Mouse (Mus musculus): ENCODE data around the gene Tnrc6c. TPM values are rescaled to one million over a fixed set of nuclear protein-coding genes. Genes with fewer than 3 reads are reported as not detected.

Gene Tnrc6c
- polyA plus RNA-seq, 1 experiment, result 14.9 TPM

GRCm38 (mm10) chr11:117801650-117802049, 147.6 kb downstream of the Tnrc6c start:
- Histone ChIP-seq H3K36me3 (ENCODE audit: control insufficient read depth, insufficient read depth, low read length) (no peaks in the 10 kb centered on the region), H3K27me3 (replicated peaks; ENCODE audit: control insufficient read depth, insufficient read depth, low read length) (no peaks in the 10 kb centered on the region), H3K27ac (ENCODE audit: insufficient read depth, low read depth, low read length) (no peak overlapping the region), H3K4me1 (ENCODE audit: control insufficient read depth, insufficient read depth, low read length) (no peaks in the 10 kb centered on the region), H3K4me3 (ENCODE audit: insufficient read depth, low read depth, low read length) (no peak overlapping the region)
- TF ChIP-seq CTCF (conservative IDR thresholded peaks at IDR 0.05; ENCODE audit: insufficient read depth, insufficient read length, low read depth, low read length) (no peak), POLR2A (IDR thresholded peaks at IDR 0.05; ENCODE audit: low read depth, low read length) (no peak)
- no peak for DNase-seq
- 75% methylated on average over 7 of the region's 7 CpGs for WGBS

DNA sequence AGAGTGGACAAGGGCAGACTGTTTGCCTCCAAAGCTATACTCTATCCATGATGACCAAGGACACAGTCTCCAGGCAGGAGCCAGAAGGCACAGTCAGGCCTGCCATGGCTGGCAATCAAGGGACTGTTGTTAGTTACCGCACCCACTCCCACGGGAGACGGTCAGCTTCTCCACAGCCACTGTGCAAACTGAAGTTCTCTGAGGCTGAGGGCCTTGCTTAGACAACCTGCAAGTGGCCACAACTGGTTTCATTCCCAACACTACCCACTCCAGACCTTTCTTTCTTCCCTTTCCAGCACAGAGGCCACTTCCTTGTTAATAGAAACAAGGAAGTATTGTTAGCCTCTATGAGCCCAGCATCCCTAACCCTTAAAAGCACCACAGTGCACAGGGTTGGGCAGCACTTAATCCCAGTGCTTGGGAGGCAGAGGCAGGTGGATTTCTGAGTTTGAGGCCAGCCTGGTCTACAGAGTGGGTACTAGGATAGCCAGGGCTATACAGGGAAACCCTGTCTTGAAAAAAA, 149.1 kb downstream of the Tnrc6c start:
- Histone ChIP-seq H3K4me1 (ENCODE audit: control insufficient read depth, insufficient read depth, low read length) (no peaks in the 10 kb centered on the region), H3K36me3 (ENCODE audit: control insufficient read depth, insufficient read depth, low read length) (no peaks in the 10 kb centered on the region), H3K27ac (ENCODE audit: insufficient read depth, low read depth, low read length) (no peak overlapping the region), H3K4me3 (ENCODE audit: insufficient read depth, low read depth, low read length) (no peak overlapping the region), H3K27me3 (replicated peaks; ENCODE audit: control insufficient read depth, insufficient read depth, low read length) (no peaks in the 10 kb centered on the region)
- 74% methylated on average over 3 of the region's 3 CpGs for WGBS
- no peak for DNase-seq
- TF ChIP-seq POLR2A (IDR thresholded peaks at IDR 0.05; ENCODE audit: low read depth, low read length) (no peak), CTCF (conservative IDR thresholded peaks at IDR 0.05; ENCODE audit: insufficient read depth, insufficient read length, low read depth, low read length) (no peak)

DNA sequence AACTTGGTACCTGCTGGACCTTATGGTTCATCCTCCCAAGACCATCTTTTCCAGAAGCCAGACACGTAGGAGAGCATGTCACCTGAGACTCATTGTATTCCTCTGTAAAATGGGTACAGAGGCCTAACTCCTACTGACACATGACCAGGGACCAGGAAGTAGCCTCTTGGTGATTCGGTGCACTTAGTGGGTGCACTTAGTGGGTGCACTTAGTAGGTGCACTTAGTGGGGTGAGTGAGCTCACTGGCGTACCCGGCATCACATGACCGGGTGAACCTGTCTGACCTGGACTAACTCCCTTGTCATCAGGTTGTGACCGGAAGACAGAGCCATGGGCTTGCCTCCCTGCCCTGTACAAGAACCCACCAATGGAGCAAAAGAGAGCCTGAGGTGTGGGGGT, 152.7 kb downstream of the Tnrc6c start:
- TF ChIP-seq CTCF (conservative IDR thresholded peaks at IDR 0.05; ENCODE audit: insufficient read depth, insufficient read length, low read depth, low read length), result no peak
- TF ChIP-seq POLR2A (IDR thresholded peaks at IDR 0.05; ENCODE audit: low read depth, low read length), result no peak

GRCm38 (mm10) chr11:117809407-117810311, 155.6 kb downstream of the Tnrc6c start, which contains the start of the genes Gm20708 and Syngr2:
Gene Gm20708, plus strand, starts transcription at chr11:117809668.
Gene Syngr2, plus strand, starts transcription at chr11:117809668.
- TF ChIP-seq CTCF (conservative IDR thresholded peaks at IDR 0.05; ENCODE audit: insufficient read depth, insufficient read length, low read depth, low read length), result no peak
- peak; percentile 27 for TF ChIP-seq POLR2A (IDR thresholded peaks at IDR 0.05; ENCODE audit: low read depth, low read length)
- peak within 1 kb of the TSS; percentile 67 for H3K27ac ChIP-seq (ENCODE audit: insufficient read depth, low read depth, low read length)
- no peaks in the 10 kb centered on the region for H3K27me3 ChIP-seq (replicated peaks; ENCODE audit: control insufficient read depth, insufficient read depth, low read length)
- H3K4me1 ChIP-seq (ENCODE audit: control insufficient read depth, insufficient read depth, low read length), result peaks cover 13% of the 10 kb centered on the region; the same call in 1 of the 2 replicates
- H3K36me3 ChIP-seq (ENCODE audit: control insufficient read depth, insufficient read depth, low read length), result no peaks in the 10 kb centered on the region
- peak; percentile 84 for DNase-seq
- under 1% methylated on average over 75 of the region's 75 CpGs for WGBS
- H3K4me3 ChIP-seq (ENCODE audit: insufficient read depth, low read depth, low read length), result peak within 1 kb of the TSS; percentile 68

More for the DNA sequence above, 152.7 kb downstream of the Tnrc6c start:
- Histone ChIP-seq H3K27me3 (replicated peaks; ENCODE audit: control insufficient read depth, insufficient read depth, low read length) (no peaks in the 10 kb centered on the region), H3K27ac (ENCODE audit: insufficient read depth, low read depth, low read length) (no peak overlapping the region), H3K4me1 (ENCODE audit: control insufficient read depth, insufficient read depth, low read length) (peaks cover 13% of the 10 kb centered on the region; the same call in 1 of the 2 replicates), H3K36me3 (ENCODE audit: control insufficient read depth, insufficient read depth, low read length) (no peaks in the 10 kb centered on the region), H3K4me3 (ENCODE audit: insufficient read depth, low read depth, low read length) (no peak overlapping the region)
- no peak for DNase-seq
- WGBS, result 96% methylated on average over 6 of the region's 6 CpGs

- H3K4me1 ChIP-seq (ENCODE audit: control insufficient read depth, insufficient read depth, low read length), result peaks cover 13% of the 10 kb centered on the region; the same call in 1 of the 2 replicates
- WGBS, result under 1% methylated on average over 21 of the region's 21 CpGs
- H3K36me3 ChIP-seq (ENCODE audit: control insufficient read depth, insufficient read depth, low read length), result no peaks in the 10 kb centered on the region
- H3K4me3 ChIP-seq (ENCODE audit: insufficient read depth, low read depth, low read length), result peak overlapping the region; percentile 68
- no peaks in the 10 kb centered on the region for H3K27me3 ChIP-seq (replicated peaks; ENCODE audit: control insufficient read depth, insufficient read depth, low read length)
- TF ChIP-seq CTCF (conservative IDR thresholded peaks at IDR 0.05; ENCODE audit: insufficient read depth, insufficient read length, low read depth, low read length) (peak; percentile 60), POLR2A (IDR thresholded peaks at IDR 0.05; ENCODE audit: low read depth, low read length) (no peak)
- peak; percentile 96 for DNase-seq
- peak overlapping the region; percentile 43 for H3K27ac ChIP-seq (ENCODE audit: insufficient read depth, low read depth, low read length)
Measured at GRCm38 (mm10) chr11:117810401-117811046, 156.4 kb downstream of the Tnrc6c start.

Other genes starting within 250 kb of the Tnrc6c start
- gene Gm11733, start 169.9 kb upstream of the Tnrc6c start, polyA plus RNA-seq (2012; rRNA removed), result 0.05 TPM in 1 of 2 replicates, not detected in the other
- gene Tmc8, start 127.8 kb downstream of the Tnrc6c start, polyA plus RNA-seq (2012; rRNA removed), result 3.3 and 5.3 TPM in 2 replicates
- gene Tmc6, start 127.9 kb downstream of the Tnrc6c start, polyA plus RNA-seq (2012; rRNA removed), result 41.2 and 48.4 TPM in 2 replicates
- gene 6030468B19Rik, start 143.4 kb downstream of the Tnrc6c start, polyA plus RNA-seq (2012; rRNA removed), result 0.09 TPM in 1 of 2 replicates, not detected in the other
- gene Gm20708, start 155.4 kb downstream of the Tnrc6c start, polyA plus RNA-seq (2012; rRNA removed), result 0.18 and 0.22 TPM in 2 replicates
- gene Syngr2, start 155.4 kb downstream of the Tnrc6c start, polyA plus RNA-seq (2012; rRNA removed), result 150 and 155 TPM in 2 replicates
- gene Afmid, start 171.6 kb downstream of the Tnrc6c start, polyA plus RNA-seq (2012; rRNA removed), result 85.6 and 89.7 TPM in 2 replicates
- 15.5 and 15.8 TPM in 2 replicates for gene Tk1, start 171.8 kb downstream of the Tnrc6c start, polyA plus RNA-seq (2012; rRNA removed)
- 0.75 and 1.3 TPM in 2 replicates for gene Birc5, start 195.0 kb downstream of the Tnrc6c start, polyA plus RNA-seq (2012; rRNA removed)
- gene Tmem235, start 206.5 kb downstream of the Tnrc6c start, polyA plus RNA-seq (2012; rRNA removed), result 0.08 and 0.10 TPM in 2 replicates
- gene Tha1, start 219.2 kb downstream of the Tnrc6c start, polyA plus RNA-seq (2012; rRNA removed), result 14.9 and 20.1 TPM in 2 replicates

Data from kidney, adult 2 months (tissue).